ENCODE assay signal across 7 mouse cellular contexts in genomic region chr19:5109659-5110453, GRCm38 (mm10). TPM values are rescaled to one million over a fixed set of nuclear protein-coding genes. Genes with fewer than 3 reads are reported as not detected.
DNase-seq lines count a peak whose midpoint lies in the region; ATAC-seq and TF ChIP-seq lines count a peak whose summit lies in the region.

No protein-coding gene starts in this region.

- H3K9me3 ChIP-seq in hindbrain, postnatal 0 days (ENCODE audit: low read length) = no peaks in the 10 kb centered on the region

- no peak for DNase-seq in kidney, adult 2 months
- DNase-seq in kidney, adult 18-20 months = no peak
- peak; percentile 74 for DNase-seq in thymus, postnatal 4 days
- no peak for DNase-seq in thymus, postnatal 0 days (ENCODE audit: low spot score)
- DNase-seq in hindbrain, postnatal 0 days (ENCODE audit: low spot score) = peak; percentile 45
- no peak for DNase-seq in yolk sac, embryonic 10.5 days (ENCODE audit: low spot score)
- no peak for DNase-seq in ovary, postnatal 10 days (ENCODE audit: low spot score)

- peaks cover 17% of the 10 kb centered on the region; the same call in 1 of the 2 replicates for H3K4me1 ChIP-seq in kidney, adult 2 months (ENCODE audit: control insufficient read depth, insufficient read depth, low read length)
- 0 out of 2 replicates have a peak, but pooled peaks cover 5% of the 10 kb centered on the region for H3K4me1 ChIP-seq in hindbrain, postnatal 0 days (ENCODE audit: insufficient read depth, low read length)

- 71% methylated on average over 19 of the region's 19 CpGs for WGBS in kidney, adult 2 months
- 73% methylated on average over 19 of the region's 19 CpGs for WGBS in hindbrain, postnatal 0 days

- no peak overlapping the region for H3K4me3 ChIP-seq in kidney, adult 2 months (ENCODE audit: insufficient read depth, low read depth, low read length)
- H3K4me3 ChIP-seq in hindbrain, postnatal 0 days (ENCODE audit: low read length) = no peak overlapping the region

- TF ChIP-seq CTCF in kidney, adult 2 months (conservative IDR thresholded peaks at IDR 0.05; ENCODE audit: insufficient read depth, insufficient read length, low read depth, low read length) = 0 out of 2 replicates have a peak, but pooled peaks have one; percentile 27
- peak; percentile 63 for TF ChIP-seq CTCF in hindbrain, postnatal 0 days (IDR thresholded peaks at IDR 0.05; ENCODE audit: low read depth)

- H3K4me2 ChIP-seq in hindbrain, postnatal 0 days (ENCODE audit: low read depth, low read length) = no peak overlapping the region

- no peak for TF ChIP-seq POLR2A in kidney, adult 2 months (IDR thresholded peaks at IDR 0.05; ENCODE audit: low read depth, low read length)

- H3K36me3 ChIP-seq in kidney, adult 2 months (ENCODE audit: control insufficient read depth, insufficient read depth, low read length) = no peaks in the 10 kb centered on the region
- H3K36me3 ChIP-seq in hindbrain, postnatal 0 days (ENCODE audit: insufficient read depth, low read length) = peaks cover 41% of the 10 kb centered on the region

- peak overlapping the region; percentile 57; the same call in 1 of the 2 replicates for H3K27ac ChIP-seq in kidney, adult 2 months (ENCODE audit: insufficient read depth, low read depth, low read length)
- no peak overlapping the region for H3K27ac ChIP-seq in hindbrain, postnatal 0 days

- no peaks in the 10 kb centered on the region for H3K27me3 ChIP-seq in kidney, adult 2 months (replicated peaks; ENCODE audit: control insufficient read depth, insufficient read depth, low read length)
- no peaks in the 10 kb centered on the region for H3K27me3 ChIP-seq in hindbrain, postnatal 0 days (ENCODE audit: insufficient read depth, low read length)

- no peak overlapping the region for H3K9ac ChIP-seq in hindbrain, postnatal 0 days (replicated peaks; ENCODE audit: low read length)

- ATAC-seq in hindbrain, postnatal 0 days = no peak

RNA-seq across cellular contexts. Expression of gene Rab1b, which starts 3.0 kb away (rescaled TPM):
- polyA plus RNA-seq in kidney, adult 2 months (2012; rRNA removed) = 246 and 280 TPM in 2 replicates
- polyA plus RNA-seq in thymus, postnatal 0 days (2015; fragmentation: Nextera tagmentation; extraction: Ambion mirVana) = 246 and 252 TPM in 2 replicates
- total RNA-seq in hindbrain, postnatal 0 days (2014; rRNA removed) = 272 and 291 TPM in 2 replicates
- 229 and 230 TPM in 2 replicates for polyA plus RNA-seq in hindbrain, postnatal 0 days (2015; fragmentation: Nextera tagmentation; extraction: Ambion mirVana)

RNA-seq across cellular contexts. Expression of gene Klc2, which starts 8.5 kb away (rescaled TPM):
- polyA plus RNA-seq in kidney, adult 2 months (2012; rRNA removed) = 38.8 and 46.0 TPM in 2 replicates
- 6.6 and 8.7 TPM in 2 replicates for polyA plus RNA-seq in thymus, postnatal 0 days (2015; fragmentation: Nextera tagmentation; extraction: Ambion mirVana)
- total RNA-seq in hindbrain, postnatal 0 days (2014; rRNA removed) = 191 and 227 TPM in 2 replicates
- 75.6 and 76.6 TPM in 2 replicates for polyA plus RNA-seq in hindbrain, postnatal 0 days (2015; fragmentation: Nextera tagmentation; extraction: Ambion mirVana)

RNA-seq across cellular contexts. Expression of gene Cnih2, which starts 11.5 kb away (rescaled TPM):
- 0.36 and 0.37 TPM in 2 replicates for polyA plus RNA-seq in kidney, adult 2 months (2012; rRNA removed)
- 0.91 and 1.2 TPM in 2 replicates for polyA plus RNA-seq in thymus, postnatal 0 days (2015; fragmentation: Nextera tagmentation; extraction: Ambion mirVana)
- total RNA-seq in hindbrain, postnatal 0 days (2014; rRNA removed) = 549 and 573 TPM in 2 replicates
- polyA plus RNA-seq in hindbrain, postnatal 0 days (2015; fragmentation: Nextera tagmentation; extraction: Ambion mirVana) = 358 and 397 TPM in 2 replicates

RNA-seq across cellular contexts. Expression of gene Yif1a, which starts 21.5 kb away (rescaled TPM):
- 258 and 297 TPM in 2 replicates for polyA plus RNA-seq in kidney, adult 2 months (2012; rRNA removed)
- polyA plus RNA-seq in thymus, postnatal 0 days (2015; fragmentation: Nextera tagmentation; extraction: Ambion mirVana) = 65.9 and 75.7 TPM in 2 replicates
- total RNA-seq in hindbrain, postnatal 0 days (2014; rRNA removed) = 59.7 and 69.0 TPM in 2 replicates
- polyA plus RNA-seq in hindbrain, postnatal 0 days (2015; fragmentation: Nextera tagmentation; extraction: Ambion mirVana) = 66.6 and 68.0 TPM in 2 replicates

RNA-seq across cellular contexts. Expression of gene Tmem151a, which starts 24.5 kb away (rescaled TPM):
- polyA plus RNA-seq in kidney, adult 2 months (2012; rRNA removed) = 4.9 and 5.6 TPM in 2 replicates
- 0.32 and 0.33 TPM in 2 replicates for polyA plus RNA-seq in thymus, postnatal 0 days (2015; fragmentation: Nextera tagmentation; extraction: Ambion mirVana)
- total RNA-seq in hindbrain, postnatal 0 days (2014; rRNA removed) = 68.9 and 76.6 TPM in 2 replicates
- polyA plus RNA-seq in hindbrain, postnatal 0 days (2015; fragmentation: Nextera tagmentation; extraction: Ambion mirVana) = 61.0 and 71.5 TPM in 2 replicates

Comparison
In these comparisons a context has a peak if more than half of its experiments do, and no peak if none do; other contexts are left out.
1. DNase-seq: peak in thymus, postnatal 4 days (single experiment) and hindbrain, postnatal 0 days (single experiment); none in kidney, adult 2 months (single experiment), kidney, adult 18-20 months (single experiment), thymus, postnatal 0 days (single experiment), yolk sac, embryonic 10.5 days (single experiment) and ovary, postnatal 10 days (single experiment).
2. RNA of gene Cnih2, which starts 11.5 kb away (polyA plus RNA-seq): 358 to 397 TPM in hindbrain, postnatal 0 days; 0.91 to 1.2 TPM in thymus, postnatal 0 days and 0.36 to 0.37 TPM in kidney, adult 2 months; every median in the first group is over 100 times any median in the second.